Mouse (Mus musculus) stomach, embryonic 14.5 days (tissue): ENCODE results near the gene B4galt7. TPM values are rescaled to one million over a fixed set of nuclear protein-coding genes. Genes with fewer than 3 reads are reported as not detected.

Experiments used
- ATAC-seq: fragments of 200-750 bp; cut with Nextera tagmentation; 2 replicates; pipeline ENCODE4 v1.8.0; 2017; ENCODE audit warnings: low read depth, moderate TSS enrichment; ENCODE audit not compliant: insufficient number of reproducible peaks, insufficient read depth, low FRiP score
- H3K27ac ChIP-seq: fragments of 300-500 bp; sonication (generic); 2 replicates; pipeline ENCODE4 v1.5.1; 2014; ENCODE audit warnings: mild to moderate bottlenecking, low read length, moderate library complexity, mixed read lengths
- H3K27me3 ChIP-seq: fragments of 300-500 bp; sonication (generic); 2 replicates; pipeline ENCODE4 v1.6.1; 2014; ENCODE audit warnings: low read length, control low read depth, mixed read lengths; ENCODE audit not compliant: control insufficient read depth, insufficient read depth
- H3K36me3 ChIP-seq: fragments of 300-500 bp; sonication (generic); 2 replicates; pipeline ENCODE4 v1.6.1; 2014; ENCODE audit warnings: mild to moderate bottlenecking, control low read depth, low read length, moderate library complexity, mixed read lengths; ENCODE audit not compliant: control insufficient read depth, insufficient read depth
- H3K4me1 ChIP-seq: fragments of 300-500 bp; sonication (generic); 2 replicates; pipeline ENCODE4 v1.6.1; 2014; ENCODE audit warnings: low read length, control low read depth, mixed read lengths; ENCODE audit not compliant: control insufficient read depth, insufficient read depth
- H3K4me2 ChIP-seq: fragments of 300-500 bp; sonication (generic); replicated peaks from 2 replicates; pipeline ENCODE4 v1.6.1; 2014; ENCODE audit warnings: low read depth, low read length, control low read depth
- H3K4me3 ChIP-seq: fragments of 300-500 bp; sonication (generic); 2 replicates; pipeline ENCODE4 v1.5.1; 2014; ENCODE audit warnings: low read depth, low read length, control low read depth
- H3K9ac ChIP-seq: fragments of 300-500 bp; sonication (generic); replicated peaks from 2 replicates; pipeline ENCODE4 v1.6.1; 2014; ENCODE audit warnings: low read depth, mild to moderate bottlenecking, control low read depth, low read length, moderate library complexity, mixed read lengths
- H3K9me3 ChIP-seq: fragments of 300-500 bp; sonication (generic); 2 replicates; pipeline ENCODE4 v1.6.1; 2016; ENCODE audit warnings: low read depth, low read length, control low read depth; ENCODE audit not compliant: control insufficient read depth
- WGBS: fragments of 180-500 bp; shearing (Covaris S2); extraction: QIAGEN DNeasy Blood & Tissue Kit; methylation state at CpG from one replicate; pipeline ENCODE4 v1.1.7; 2014; 5-methylcytosine and 5-hydroxymethylcytosine counted together
- polyA plus RNA-seq: library from polyadenylated mRNA; unstranded; fragments of >200 nt; fragmentation: Nextera tagmentation; extraction: Ambion mirVana; gene quantifications from 2 replicates; pipeline ENCODE4 v1.2.1, GENCODE M21; 2014

The B4galt7 gene
- polyA plus RNA-seq, 1 experiment from 2014 or later: 24.9 TPM

DNA sequence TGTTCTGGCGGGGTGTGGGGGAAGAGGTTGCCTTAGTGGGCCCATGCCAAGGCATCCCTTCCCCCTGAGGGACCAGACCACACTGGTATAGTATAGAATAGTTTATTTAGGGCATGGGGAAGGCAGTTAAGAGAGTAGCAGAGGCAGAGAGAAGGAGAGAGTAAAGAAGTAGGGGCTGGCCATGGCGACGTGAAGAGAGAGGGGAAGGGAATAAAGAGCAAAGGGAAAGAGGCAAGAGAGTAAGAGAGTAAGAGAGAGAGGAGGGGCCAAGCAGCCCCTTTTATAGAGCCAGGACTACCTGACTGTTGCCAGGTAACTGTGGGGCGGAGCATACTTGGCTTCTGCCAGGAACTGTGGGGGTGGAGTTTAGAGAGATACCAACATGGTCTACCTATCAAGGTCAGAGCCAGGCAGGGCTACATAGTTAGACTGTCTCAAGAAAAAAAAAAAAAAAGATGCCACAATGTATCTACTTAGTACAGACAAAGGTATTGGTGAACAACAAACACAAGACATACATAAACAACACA lies 7.7 kb upstream of the B4galt7 start:
- 75% methylated on average over 4 of the region's 4 CpGs for WGBS
- ATAC-seq: no peak

DNA sequence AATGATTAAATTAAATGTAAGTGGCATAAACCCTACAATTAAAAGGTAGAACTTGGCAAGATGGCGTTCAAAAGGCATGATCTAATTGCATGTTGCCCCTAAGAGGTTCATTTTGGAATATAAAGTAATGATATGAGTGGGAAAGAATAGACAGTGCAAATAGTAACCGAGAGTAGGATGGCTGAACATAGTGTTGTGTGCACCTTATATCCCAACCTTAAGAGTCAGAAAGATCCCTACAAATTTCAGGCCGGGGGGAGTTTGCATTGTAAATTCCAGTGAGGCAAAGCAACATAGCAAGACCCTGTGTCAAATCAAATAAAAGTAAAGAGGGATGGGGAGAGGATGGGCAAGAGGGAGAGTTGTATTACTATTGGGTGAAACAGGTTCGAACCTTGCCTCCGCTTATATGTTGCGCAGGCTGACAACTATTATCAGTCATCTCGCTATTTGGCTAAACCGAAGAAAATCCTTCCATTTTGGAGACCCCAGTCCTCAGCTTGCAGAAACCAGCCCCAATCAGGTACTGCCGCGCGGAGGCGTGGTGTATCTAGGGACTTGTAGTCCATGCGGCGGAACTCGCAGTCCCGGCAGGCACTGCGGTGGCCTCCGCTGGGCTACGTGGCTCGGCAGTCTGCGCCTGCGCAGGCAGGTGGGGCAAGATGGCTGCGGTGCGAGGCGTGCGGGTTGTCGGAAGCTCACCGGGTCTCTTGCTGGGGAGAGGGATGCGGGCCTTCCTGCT lies 7.0 kb upstream of the B4galt7 start:
- Histone ChIP-seq H3K9ac (peak overlapping the region; percentile 71), H3K36me3 (peaks cover 34% of the 10 kb centered on the region), H3K9me3 (no peaks in the 10 kb centered on the region), H3K27me3 (no peaks in the 10 kb centered on the region), H3K4me2 (peak overlapping the region; percentile 52), H3K4me3 (peak overlapping the region; percentile 92), H3K4me1 (peaks cover 7% of the 10 kb centered on the region; the same call in 1 of the 2 replicates), H3K27ac (peak overlapping the region; percentile 59; the same call in 1 of the 2 replicates)
- WGBS: 5% methylated on average over 29 of the region's 29 CpGs
- peak; percentile 98 for ATAC-seq

More for the DNA sequence above, 7.7 kb upstream of the B4galt7 start:
- H3K4me1 ChIP-seq: peaks cover 7% of the 10 kb centered on the region; the same call in 1 of the 2 replicates
- peaks cover 27% of the 10 kb centered on the region for H3K36me3 ChIP-seq
- no peak overlapping the region for H3K4me3 ChIP-seq
- H3K27ac ChIP-seq: no peak overlapping the region
- H3K27me3 ChIP-seq: no peaks in the 10 kb centered on the region
- H3K9me3 ChIP-seq: no peaks in the 10 kb centered on the region
- H3K9ac ChIP-seq: no peak overlapping the region
- no peak overlapping the region for H3K4me2 ChIP-seq

GRCm38 (mm10) chr13:55593254-55593747 lies 6.4 kb upstream of the B4galt7 start:
- under 1% methylated on average over 31 of the region's 31 CpGs for WGBS
- H3K4me2 ChIP-seq: peak overlapping the region; percentile 52
- H3K36me3 ChIP-seq: peaks cover 38% of the 10 kb centered on the region
- peak overlapping the region; percentile 71 for H3K9ac ChIP-seq
- H3K27me3 ChIP-seq: no peaks in the 10 kb centered on the region
- peak overlapping the region; percentile 92 for H3K4me3 ChIP-seq
- ATAC-seq: peak; percentile 10; the same call in 1 of the 2 replicates
- peaks cover 7% of the 10 kb centered on the region; the same call in 1 of the 2 replicates for H3K4me1 ChIP-seq
- H3K27ac ChIP-seq: peak overlapping the region; percentile 59; the same call in 1 of the 2 replicates
- no peaks in the 10 kb centered on the region for H3K9me3 ChIP-seq

DNA sequence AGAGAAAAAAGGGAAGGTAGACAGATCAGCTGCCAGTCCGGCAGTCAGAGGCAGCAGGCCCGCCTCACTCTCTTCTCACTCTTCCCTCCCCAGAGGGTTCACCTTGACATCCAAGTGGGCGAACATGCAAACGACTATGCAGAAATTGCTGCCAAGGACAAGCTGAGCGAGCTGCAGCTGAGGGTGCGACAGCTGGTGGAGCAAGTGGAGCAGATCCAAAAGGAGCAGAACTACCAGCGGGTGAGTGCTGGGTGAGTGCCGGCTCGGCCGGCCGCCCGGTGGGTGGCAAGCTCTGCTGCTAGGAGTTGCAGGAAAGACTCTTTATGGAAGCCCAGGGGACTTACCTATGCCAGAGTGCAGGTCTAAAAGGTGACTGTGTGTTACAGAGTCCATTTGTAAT lies 4.3 kb upstream of the B4galt7 start:
- Histone ChIP-seq H3K27me3 (no peaks in the 10 kb centered on the region), H3K9me3 (no peaks in the 10 kb centered on the region), H3K27ac (no peak overlapping the region), H3K4me3 (no peak overlapping the region), H3K36me3 (peaks cover 38% of the 10 kb centered on the region), H3K9ac (no peak overlapping the region), H3K4me1 (peaks cover 7% of the 10 kb centered on the region; the same call in 1 of the 2 replicates), H3K4me2 (no peak overlapping the region)
- ATAC-seq: no peak
- WGBS: 92% methylated on average over 12 of the region's 12 CpGs

- Histone ChIP-seq H3K36me3 (peaks cover 38% of the 10 kb centered on the region), H3K27me3 (no peaks in the 10 kb centered on the region), H3K9ac (no peak overlapping the region), H3K4me3 (no peak overlapping the region), H3K4me1 (peaks cover 10% of the 10 kb centered on the region; the same call in 1 of the 2 replicates), H3K27ac (no peak overlapping the region), H3K4me2 (no peak overlapping the region), H3K9me3 (no peaks in the 10 kb centered on the region)
- 94% methylated on average over 12 of the region's 12 CpGs for WGBS
- no peak for ATAC-seq
These were observed 2.9 kb upstream of the B4galt7 start for GRCm38 (mm10) chr13:55596802-55597201.

- Histone ChIP-seq H3K36me3 (peaks cover 24% of the 10 kb centered on the region), H3K9ac (peak overlapping the region; percentile 80; the same call in 1 of the 2 replicates), H3K27me3 (no peaks in the 10 kb centered on the region), H3K9me3 (no peaks in the 10 kb centered on the region), H3K27ac (no peak overlapping the region), H3K4me2 (peak overlapping the region; percentile 54), H3K4me1 (peaks cover 3% of the 10 kb centered on the region; the same call in 1 of the 2 replicates), H3K4me3 (peak overlapping the region; percentile 87)
- 15% methylated on average over 9 of the region's 9 CpGs for WGBS
- no peak for ATAC-seq
These were observed 961 bp downstream of the B4galt7 start for GRCm38 (mm10) chr13:55600657-55601056.

GRCm38 (mm10) chr13:55601611-55602010 lies 1.9 kb downstream of the B4galt7 start:
- no peak overlapping the region for H3K4me3 ChIP-seq
- peaks cover 3% of the 10 kb centered on the region; the same call in 1 of the 2 replicates for H3K4me1 ChIP-seq
- no peak overlapping the region for H3K9ac ChIP-seq
- H3K4me2 ChIP-seq: no peak overlapping the region
- 10% methylated on average over 3 of the region's 3 CpGs for WGBS
- ATAC-seq: no peak
- H3K27me3 ChIP-seq: no peaks in the 10 kb centered on the region
- no peak overlapping the region for H3K27ac ChIP-seq
- H3K9me3 ChIP-seq: no peaks in the 10 kb centered on the region
- peaks cover 15% of the 10 kb centered on the region for H3K36me3 ChIP-seq

DNA sequence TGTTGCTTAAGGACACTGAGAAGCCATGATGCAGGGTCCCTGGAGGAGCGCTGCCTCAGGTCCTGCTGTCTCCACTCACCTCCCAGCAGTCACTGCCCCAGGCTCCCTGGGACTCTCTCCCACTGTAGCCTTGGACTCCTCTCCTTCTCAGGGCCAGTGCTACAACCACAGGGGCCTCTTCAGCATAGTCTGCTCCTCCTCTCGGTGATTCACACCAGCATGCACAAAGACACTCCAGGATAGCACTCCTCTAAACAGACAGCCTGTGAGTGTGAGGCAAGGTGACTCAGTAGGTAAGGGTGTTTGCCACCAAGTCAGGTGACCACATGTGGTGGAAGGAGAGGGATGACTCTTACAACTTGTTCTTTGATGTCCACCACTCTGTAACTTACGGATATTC lies 4.9 kb downstream of the B4galt7 start:
- Histone ChIP-seq H3K4me2 (no peak overlapping the region), H3K4me1 (peaks cover 3% of the 10 kb centered on the region; the same call in 1 of the 2 replicates), H3K27ac (no peak overlapping the region), H3K4me3 (no peak overlapping the region), H3K36me3 (peaks cover 16% of the 10 kb centered on the region), H3K9ac (no peak overlapping the region), H3K9me3 (no peaks in the 10 kb centered on the region), H3K27me3 (no peaks in the 10 kb centered on the region)
- WGBS: 85% methylated on average over 3 of the region's 3 CpGs
- ATAC-seq: no peak
